Mouse (Mus musculus) spleen, postnatal 10 days (tissue): ENCODE results near the gene Hunk.

ENCODE experiments used
- DNase-seq, 2 experiments: peaks; one replicate each; pipeline ENCODE4 v3.0.0; 2021 to 2022; ENCODE audit warnings: low spot score in 2 of 2

The Hunk gene

DNA sequence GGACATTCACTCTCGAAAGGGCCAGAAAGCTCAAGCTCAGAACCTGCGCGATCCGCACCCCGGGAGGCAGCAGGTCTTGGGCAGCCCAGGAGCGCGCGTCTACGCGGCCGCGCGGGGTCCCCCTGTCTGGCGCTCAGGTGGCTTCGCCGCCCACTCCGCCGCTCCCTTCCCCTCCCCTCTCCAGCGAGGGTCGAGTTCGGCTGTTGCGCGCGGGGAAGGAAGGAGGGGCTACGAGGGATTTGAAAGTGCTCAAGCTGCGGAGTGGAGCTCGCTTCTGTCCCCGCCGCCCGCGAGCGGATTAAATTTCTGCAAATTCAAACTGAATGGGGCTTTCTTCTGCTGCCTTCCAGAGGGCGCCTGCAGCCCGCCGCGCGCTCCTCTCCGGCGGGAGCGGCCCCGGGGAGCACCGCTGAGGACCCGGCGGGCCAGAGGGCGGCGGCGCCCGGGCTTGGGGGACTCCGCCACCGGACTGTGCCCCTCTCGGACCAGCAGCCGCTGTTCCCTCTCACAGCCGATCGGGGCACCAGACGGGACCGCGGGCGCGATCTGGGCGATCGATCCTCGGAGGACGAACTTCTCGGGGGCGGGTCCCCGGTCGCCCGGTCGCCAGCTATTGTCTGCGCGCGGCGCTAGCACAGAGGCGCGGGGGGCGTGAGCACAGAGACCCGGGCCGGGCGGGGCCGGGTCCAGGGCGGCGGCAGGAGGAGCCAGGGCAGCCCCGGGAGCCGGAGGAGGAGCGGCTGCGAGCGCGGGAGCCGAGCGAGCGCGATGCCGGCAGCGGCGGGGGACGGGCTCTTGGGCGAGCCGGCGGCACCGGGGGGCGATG lies at the start of gene Hunk:
Hunk (plus strand) TSS at position 326 of the 826 bp plus-strand sequence.
- peak in 1 of 2 experiments; percentile 21 for DNase-seq

DNA sequence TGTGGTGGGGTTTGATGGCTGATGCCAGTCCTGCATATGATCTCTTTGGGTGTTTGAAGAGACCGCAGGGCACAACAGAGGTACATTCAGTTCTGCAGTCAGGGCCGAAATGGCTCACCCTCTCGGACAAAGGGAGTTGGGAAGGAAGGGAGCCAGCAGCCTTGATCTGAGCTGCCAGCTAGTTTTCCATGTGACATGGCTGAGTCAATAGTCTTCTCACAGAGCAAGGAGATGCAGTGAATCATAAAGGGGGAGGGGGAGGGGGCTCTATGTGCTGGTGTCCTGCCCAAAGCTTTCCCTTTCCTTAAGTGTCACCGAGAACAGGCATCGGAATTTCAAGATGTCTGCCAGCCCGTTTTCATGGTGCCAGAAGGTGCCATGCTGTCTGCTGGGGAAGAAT lies 46.8 kb upstream of the Hunk start:
- DNase-seq, result no peak

DNA sequence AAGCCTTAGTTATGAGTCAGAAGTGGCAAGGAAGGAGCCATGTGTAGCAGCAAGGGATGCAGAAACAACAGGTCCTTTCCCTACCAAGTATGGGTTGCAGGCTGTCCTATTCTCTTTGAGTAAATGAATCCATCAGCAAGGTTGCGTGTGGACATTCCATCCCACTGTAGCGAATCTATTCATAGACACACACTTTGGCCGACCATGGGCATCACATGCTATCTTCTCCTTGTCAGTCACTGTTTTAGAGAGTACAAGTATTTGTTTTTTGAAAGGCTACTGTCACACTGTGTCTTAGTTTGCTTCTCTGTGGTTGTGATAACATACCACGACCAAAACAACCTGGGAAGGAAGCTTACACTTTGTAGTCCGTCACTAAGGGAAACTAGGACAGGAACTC lies 44.7 kb upstream of the Hunk start:
- no peak for DNase-seq

DNA sequence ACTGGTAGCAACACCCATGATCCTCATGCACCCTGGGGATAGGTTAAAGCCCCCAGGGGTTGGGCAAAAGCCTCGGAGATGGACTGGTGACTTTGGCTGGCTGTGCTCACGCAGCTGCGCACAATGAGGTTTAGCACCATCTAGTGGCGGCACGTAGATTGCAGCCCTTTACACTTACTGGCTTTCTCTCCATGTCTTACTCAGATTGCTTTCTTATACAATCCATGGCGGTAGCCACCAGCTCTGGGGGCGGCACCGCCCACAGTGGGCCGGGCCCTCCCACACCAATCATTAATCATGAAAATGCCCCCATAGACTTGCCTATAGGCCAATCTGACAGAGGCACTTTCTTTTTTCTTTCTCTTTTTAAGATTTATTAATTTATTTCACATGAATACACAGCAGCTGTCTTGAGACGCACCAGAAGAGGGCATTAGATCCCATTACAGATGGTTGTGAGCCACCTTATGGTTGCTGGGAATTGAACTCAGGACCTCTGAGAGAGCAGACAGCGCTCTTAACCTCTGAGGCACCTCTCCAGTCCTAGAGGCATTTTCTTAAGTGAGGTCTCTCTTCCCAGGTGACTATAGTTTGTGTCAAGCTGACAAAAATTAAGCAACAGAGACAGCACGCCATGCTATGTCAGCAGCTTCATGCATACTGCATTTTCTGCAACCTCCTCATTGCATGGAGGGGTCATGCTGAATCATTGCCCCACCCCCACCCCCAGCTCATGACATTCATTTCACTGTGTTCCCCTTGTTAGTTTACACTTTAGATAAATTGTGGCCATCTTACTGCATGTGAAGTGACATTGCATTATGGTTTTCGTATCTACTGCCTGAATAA lies 35.9 kb upstream of the Hunk start:
- peak; percentile 34 to 57 for DNase-seq

DNA sequence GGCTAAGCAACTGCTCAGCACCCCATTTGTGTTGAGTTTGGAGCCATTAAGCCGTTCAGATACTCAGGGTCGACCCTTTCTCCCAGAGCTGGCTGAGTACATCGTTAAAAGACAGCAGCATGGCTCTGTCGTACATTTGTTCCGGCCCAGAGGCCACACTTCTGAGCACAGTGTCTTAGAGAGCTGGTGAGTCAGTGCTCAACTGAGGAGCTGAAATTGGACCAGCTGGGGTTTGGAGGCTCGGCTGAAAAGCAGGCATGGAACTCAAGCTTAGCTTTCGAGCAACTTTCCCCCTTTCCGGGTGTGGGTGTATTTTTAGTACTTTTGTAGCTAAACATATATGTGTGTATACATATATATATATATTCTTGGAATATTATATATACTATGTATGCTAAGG lies 34.1 kb upstream of the Hunk start:
- no peak for DNase-seq

DNA sequence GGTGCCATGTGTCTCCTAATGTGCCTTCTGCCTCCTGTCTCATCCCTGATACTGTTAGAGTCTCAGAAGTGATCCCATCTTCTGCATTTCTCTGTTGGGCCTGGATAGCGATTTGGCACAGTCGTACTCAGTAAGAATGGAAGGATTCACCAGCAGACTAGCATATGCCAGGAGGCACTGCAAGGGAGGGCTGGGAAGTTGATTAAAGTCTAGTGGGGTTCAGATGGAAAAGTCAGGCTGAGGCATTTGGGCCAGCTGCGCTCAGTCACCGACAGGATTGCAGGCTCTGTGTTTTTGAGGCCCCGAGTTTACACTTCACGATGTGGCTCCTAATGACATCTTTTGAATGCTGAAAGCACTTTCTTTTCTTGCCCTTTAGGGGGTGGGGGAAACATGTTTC lies 33.1 kb upstream of the Hunk start:
- DNase-seq, result no peak

DNA sequence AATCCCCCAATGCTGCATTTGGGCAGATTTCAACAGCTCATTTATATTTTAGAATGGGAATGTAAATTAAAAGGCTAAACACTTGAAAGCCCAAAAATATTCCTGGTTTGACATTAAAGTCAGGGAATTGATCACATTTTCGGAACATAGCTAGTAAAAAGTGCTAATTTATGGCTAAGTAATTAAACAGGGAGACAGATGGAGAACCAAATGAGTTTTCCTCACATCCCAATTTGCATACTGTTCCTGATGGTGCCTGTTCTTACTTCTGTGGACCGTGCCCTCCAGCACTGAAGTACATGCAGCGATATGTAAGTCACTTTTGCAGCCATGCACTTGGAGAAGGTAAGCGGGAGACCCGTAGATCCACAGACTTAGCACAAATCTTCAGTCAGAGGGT lies 32.7 kb upstream of the Hunk start:
- no peak for DNase-seq

DNA sequence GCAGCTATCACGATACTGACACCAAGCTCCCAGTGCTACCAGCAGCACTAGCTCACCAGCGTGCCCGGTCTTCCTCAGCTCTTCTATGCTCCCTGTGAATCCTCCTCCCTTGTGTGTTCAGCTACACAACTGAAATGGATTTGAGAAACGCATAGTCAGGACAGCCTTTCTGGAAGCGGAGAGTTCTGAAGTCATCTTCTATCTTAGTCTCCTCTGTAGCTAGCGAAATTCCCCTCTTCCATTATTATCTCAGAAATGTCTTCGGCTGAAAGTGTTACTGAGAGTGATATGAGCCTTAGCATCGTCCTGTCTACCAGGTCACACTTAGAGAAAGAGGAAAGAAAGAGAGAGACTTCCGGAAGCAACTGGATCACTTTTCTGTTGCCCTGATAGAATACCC lies 26.5 kb upstream of the Hunk start:
- no peak for DNase-seq

DNA sequence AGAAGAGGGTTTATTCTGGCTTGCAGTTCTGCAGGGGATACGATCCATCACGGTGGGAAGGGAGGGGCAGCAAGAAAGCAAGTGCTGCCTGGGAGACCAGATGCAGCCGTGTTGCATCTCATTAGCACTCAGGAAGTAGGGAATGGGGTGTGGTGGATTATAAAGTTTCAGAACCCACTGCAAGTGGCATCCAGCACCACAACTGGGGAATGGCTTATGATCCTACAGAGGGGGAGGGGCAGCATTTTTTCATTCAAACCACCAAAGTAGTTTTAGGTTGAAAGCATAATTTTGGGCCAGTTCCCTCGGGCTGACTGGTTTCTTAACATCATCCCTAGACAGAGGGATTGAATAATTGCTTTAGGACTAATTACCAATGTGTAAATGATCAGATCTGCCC lies 26.1 kb upstream of the Hunk start:
- no peak for DNase-seq

DNA sequence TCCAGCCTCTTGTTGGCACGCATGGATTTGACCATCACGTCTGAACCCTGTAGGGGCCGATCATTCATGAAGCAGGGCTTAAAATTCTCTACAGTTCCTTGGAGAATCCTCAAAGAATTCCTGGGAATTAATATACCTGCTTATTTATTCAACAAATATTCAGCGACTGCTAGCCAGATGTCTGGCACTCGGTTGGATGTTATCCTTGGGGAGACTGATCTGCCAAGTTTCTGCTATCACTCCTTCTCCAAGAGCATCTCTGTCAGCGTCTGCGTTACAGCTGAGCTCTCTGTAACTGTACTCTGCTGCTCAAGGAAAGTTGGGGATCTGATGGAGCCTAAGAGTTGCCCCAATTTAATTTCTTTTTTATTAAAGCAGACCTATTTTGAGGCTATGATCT lies 25.5 kb upstream of the Hunk start:
- DNase-seq, result no peak

DNA sequence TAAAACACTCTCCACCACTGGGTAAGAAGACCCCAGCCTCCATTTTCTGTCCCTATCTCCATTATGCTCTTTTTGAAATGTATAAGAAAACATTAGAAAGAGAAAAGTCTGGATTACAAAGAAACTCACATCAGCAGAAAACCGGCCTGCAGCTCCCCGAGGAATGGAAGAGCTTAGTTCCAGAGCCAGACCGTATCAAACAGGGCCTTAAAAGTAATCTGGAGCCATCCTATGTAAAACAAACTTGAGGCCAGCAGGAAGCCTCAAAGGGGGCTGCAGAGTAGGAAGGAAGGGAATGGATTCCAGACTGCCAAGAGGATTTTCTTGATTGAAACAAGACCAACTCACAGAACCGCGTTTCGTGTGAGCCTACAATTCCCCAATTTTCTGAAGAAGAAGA lies 22.9 kb upstream of the Hunk start:
- no peak for DNase-seq

DNA sequence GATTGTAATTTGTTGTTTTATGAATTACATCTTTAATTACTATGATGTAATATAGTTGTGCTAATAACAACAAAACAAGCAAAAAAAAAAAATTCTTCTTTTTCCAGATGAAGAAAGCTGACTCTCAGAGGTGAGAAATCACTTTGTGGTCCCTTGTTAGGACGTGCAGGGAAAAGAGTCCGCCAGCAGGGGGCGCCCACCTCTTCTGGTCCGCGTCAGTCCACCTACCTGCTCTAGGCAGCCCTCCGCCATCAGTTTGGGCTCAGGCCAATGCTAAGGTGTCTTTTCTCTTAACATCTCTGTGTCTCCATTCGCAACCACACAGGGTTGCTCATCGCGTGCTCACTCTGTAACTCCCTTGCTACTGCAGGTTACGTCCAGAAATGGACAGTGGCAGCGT lies 5.9 kb upstream of the Hunk start:
- DNase-seq, result peak; percentile 37 to 79

DNA sequence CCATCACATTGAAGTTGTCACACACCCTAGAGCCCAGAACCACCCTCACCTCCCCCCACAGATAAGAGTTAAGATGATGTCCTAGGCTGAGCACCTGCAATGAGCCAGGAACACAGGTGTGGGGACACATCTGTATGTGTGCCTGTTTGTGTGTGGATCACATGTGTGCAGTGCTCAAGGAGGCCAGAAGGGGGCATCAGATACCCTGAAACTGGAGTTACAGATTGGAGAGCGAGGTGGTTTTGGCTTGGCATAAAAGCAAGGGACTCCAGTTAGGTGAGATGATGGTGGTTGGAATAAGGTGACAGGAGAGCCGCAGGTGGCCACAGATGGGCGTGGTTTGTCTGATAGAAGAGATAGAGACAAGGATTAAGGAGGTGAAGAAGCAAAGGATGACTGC lies 4.2 kb upstream of the Hunk start:
- no peak for DNase-seq

DNA sequence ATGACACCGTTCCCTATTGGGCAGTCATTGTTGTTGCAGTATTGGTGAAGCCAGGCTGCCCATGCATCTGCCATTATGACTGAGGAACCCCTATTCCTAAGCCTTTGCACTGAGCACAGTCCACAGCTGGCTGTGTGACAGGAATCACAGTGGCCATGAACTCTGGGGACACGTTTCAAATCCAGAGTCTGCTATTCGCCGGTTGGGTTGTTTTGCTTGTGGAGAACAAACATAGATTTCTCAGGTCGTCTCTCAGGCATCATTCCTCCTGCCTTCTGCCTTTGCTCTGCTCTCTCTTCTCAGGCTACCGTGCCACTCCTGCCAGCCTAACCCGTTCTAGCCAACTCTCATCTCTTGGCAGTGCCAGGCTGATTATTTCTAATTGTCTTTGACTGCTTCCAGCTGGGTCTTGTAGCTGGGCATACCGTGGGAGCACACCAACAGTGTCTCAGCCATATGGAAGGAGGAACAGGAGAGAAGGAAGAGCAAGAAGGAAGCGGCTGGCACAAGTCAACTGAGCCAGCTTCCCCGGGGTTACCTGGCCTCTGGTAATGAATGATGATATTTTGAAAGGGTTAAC lies 3.0 kb upstream of the Hunk start:
- no peak for DNase-seq

DNA sequence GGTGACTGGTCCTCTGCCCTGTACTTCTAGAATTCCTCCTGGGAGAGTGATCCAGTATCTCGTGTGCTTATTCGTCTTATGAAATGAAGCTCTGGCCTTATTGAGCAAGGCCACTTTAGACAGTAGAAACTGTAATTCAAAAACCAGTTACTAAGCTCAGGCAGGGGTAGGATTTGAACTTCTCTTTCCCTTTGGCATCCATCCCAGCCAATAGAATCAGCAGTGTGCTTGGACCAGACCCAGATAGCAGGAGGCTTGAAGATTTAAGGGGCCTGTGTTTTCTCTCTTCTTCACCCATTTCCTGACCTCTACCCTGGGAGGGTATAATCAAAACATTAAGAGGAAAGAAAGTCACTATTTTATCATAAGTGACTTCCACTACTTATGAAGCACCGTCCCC lies 1.8 kb upstream of the Hunk start:
- DNase-seq, result no peak

DNA sequence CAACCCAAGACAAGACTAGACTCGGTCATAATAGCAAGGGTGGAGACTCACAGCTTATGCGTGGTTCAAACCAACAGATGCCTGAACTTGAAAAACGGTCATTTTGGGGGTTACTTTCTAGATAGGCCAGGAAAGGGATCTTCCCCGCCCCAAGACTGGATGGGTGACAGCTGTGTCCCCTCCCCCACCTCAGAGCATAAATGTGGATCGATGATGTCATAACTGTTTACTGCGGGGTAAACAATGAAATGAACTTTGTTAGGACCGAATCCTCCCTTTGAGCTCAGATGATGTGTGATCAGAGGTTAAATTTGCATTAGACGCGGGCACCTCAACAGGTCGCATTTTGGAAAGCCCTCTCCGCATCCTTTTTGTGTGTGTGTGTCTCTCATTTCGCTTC lies 967 bp upstream of the Hunk start:
- no peak for DNase-seq

DNA sequence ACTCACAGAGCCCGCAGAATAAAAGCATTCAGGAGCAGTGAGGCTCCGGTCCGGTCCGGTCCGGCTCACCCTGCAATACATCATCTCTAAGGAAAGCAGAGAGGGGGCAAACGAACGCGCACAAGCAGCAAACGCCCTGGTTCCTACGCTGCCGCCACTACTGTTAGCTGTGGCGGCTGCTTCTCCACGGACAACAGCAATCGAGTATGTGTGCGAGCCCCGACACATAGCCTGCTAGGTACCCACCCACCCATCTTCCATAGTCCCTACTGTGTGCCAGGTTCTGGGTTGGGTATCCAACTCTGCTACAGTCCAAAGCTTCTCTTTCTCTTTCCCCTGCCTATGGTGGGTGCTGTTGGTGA lies 506 bp upstream of the Hunk start:
- DNase-seq, result no peak

DNA sequence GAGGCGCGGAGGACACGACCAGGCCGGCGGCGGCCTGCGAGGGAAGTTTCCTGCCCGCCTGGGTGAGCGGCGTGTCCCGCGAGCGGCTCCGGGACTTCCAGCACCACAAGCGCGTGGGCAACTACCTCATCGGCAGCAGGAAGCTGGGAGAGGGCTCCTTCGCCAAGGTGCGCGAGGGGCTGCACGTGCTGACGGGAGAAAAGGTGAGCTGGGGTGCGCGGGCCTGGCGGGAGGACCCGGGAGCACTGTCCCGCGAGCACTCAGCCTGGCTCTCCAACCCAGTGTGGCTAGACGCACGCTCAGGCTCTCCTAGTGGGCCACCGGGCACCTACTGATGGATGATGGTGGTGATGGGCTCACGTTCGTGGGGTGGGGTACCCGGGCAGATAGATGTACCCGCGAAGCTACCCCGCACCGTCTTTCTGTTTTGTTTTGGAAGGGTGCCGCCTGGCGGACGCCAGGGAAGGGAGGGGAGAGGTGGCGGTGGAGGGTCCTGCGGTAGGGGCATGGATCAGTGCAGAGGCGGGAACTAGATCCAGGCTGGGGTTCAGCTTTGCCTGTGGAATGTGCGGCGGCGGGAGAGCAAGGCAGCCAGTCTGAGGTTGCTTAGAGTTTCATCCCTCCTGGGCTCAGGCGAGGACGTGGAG lies 824 bp downstream of the Hunk start:
- peak in 1 of 2 experiments; percentile 21 for DNase-seq

DNA sequence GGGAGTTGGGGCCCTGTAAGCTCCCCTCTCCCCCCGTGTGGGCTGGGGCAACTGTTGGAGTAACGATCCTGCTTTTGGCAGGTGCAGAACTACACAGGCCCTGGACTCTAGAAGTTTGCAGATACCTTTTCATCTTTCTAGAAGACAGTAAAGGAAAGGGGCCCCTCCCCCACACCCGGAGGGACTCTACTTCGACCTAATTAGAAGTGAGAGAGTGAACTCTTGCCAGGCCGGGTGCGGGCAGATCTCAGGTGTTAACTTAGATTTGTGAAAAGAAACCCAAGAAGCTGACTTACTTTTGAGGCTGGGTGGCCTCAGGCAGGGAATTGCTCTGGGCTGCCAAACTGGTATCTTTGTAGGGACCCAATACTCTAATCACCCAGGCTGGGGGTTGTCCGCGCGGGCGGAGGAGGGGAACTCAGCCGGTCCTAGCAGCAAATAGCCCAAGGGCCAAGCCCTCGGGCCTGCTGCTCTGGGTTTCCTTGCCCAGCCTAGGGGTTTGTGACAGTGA lies 1.4 kb downstream of the Hunk start:
- no peak for DNase-seq

DNA sequence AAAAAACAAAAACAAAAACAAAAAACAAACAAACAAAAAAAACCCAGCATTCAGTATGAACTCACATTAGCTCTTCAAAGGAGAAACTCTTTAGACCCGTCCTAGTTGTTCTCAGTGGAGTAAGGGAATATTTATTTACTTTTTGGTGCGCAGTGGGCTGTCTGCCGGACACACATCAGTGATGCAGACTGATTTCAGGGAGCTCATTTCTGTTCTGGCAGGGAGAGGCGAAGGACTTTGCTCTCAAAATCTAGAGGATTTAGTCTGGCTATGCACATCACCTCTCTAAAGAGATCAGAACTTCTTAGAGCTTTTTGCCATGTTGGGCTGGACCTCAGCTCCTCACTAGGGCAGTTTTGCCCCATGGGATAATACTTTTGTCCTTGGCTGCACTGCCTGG lies 2.1 kb downstream of the Hunk start:
- no peak for DNase-seq

DNA sequence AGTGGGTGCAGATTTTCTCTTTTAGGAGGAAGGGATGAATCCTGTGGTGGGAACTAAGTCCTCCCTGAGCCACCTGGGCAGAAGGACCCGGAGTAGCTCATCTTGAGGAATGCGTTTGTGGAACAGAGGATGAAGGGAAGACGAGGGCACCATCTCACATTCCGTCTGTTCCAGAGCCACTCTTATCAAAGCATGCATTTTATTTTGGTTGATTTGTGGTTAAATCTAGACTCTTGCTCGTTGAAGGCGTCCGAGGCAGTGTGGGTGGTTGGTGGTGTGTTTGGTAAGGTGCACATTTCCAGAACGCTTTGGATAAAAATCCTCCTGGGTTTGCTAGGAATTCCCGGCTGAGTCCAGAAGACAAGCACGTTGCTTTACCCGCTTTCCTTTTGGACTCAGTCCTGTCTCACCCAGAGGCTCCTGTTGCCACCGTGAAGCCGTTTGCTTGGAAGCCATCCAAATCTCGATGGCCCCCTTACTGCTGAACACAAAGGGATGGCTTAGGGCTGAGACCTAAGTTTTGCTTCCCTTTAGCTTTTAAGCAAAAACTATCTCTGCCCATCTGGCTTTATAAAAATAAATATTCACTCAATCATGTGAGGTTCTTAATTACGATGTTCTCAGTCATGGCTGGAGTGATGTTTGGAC lies 3.4 kb downstream of the Hunk start:
- no peak for DNase-seq

DNA sequence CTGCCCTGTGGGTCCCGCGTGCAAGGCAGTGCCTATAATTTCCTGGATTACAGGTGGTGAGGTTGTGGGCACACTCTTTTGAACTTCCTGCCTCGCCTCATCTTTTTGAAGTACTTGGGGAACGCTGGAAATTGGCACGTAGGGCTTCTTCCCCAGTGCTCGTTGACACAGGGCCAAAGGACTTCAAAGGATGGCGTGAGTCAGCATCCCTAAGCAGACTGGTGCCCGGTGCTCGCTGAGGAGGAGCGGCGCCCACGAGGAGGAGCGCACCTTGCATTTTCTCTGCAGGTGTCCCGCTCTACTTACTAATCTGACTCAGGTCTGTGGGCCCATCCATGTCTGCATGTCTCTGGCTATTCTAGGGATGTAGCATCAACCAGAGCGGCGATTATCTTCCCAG lies 4.9 kb downstream of the Hunk start:
- DNase-seq, result no peak
